Mouse (Mus musculus) erythroblast, embryonic 14.5 days (primary cell): ENCODE measurements around the gene Srbd1.

Source experiments
- GATA1 ChIP-seq: IDR thresholded peaks from 2 replicates; pipeline ENCODE4 v1.6.1; 2012; ENCODE audit warnings: low read length, inconsistent platforms, mixed read lengths
- TAL1 ChIP-seq: IDR thresholded peaks from 3 replicates; pipeline ENCODE4 v1.6.1; 2012; ENCODE audit warnings: low read length, inconsistent platforms, mixed read lengths

- no peak for TF ChIP-seq TAL1
- TF ChIP-seq GATA1 = no peak
Measured at GRCm38 (mm10) chr17:85985131-85985530, 159.8 kb downstream of the Srbd1 start.
